8 mouse cellular contexts compared by ENCODE assay signal in the genomic region with DNA sequence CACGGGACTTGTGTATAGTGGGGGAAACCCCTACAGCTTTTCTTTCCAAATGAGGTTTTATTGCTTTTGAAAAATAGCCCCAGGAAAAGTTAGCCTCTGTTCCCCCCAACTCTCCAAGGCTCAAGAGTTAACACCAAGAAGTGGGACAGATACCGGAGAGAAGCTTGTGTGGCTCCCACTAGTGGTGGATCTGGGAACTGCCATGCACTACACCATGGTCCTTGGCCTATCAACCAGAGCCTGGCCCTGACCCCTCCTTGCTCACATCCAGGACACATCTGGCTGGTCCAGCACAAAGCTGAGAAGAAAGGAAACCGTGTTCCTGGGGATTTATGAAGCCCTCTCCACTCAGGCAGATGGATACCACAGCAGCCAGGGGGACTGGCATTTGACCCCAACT.
DNase-seq lines count a peak whose midpoint lies in the region; ATAC-seq and TF ChIP-seq lines count a peak whose summit lies in the region.

No protein-coding gene starts in this region.

- no peak for ATAC-seq in hindbrain, postnatal 0 days
- no peak for ATAC-seq in hindbrain, embryonic 14.5 days (ENCODE audit: low FRiP score)
- 0 out of 2 replicates have a peak, but pooled peaks have one; percentile 57 for ATAC-seq in erythroblast, adult 5-6 weeks (replicated peaks; ENCODE audit: low FRiP score, poor library complexity, severe bottlenecking)
- ATAC-seq in frontal cortex, adult (ENCODE audit: low TSS enrichment): no peak

- H3K27me3 ChIP-seq in hindbrain, postnatal 0 days (ENCODE audit: insufficient read depth, low read length): no peaks in the 10 kb centered on the region
- H3K27me3 ChIP-seq in hindbrain, embryonic 14.5 days (ENCODE audit: control insufficient read depth, insufficient read depth, low read length): no peaks in the 10 kb centered on the region

- peak; percentile 38 for DNase-seq in hindbrain, postnatal 0 days (ENCODE audit: low spot score)
- no peak for DNase-seq in hindbrain, embryonic 14.5 days (ENCODE audit: low spot score)
- DNase-seq in B cell, adult 2 months: peak; percentile 76 to 77
- DNase-seq in T-cell, adult 2 months (ENCODE audit: low spot score): peak; percentile 18
- peak; percentile 58 to 71 for DNase-seq in kidney, postnatal 25 days
- DNase-seq in natural killer cell, adult 2 months (ENCODE audit: low spot score in 2 of 2): peak; percentile 26 to 48

- peak; percentile 83 for TF ChIP-seq CTCF in hindbrain, postnatal 0 days (IDR thresholded peaks at IDR 0.05; ENCODE audit: low read depth)

- no peak overlapping the region for H3K27ac ChIP-seq in hindbrain, postnatal 0 days
- no peak overlapping the region for H3K27ac ChIP-seq in hindbrain, embryonic 14.5 days

- no peak overlapping the region for H3K4me3 ChIP-seq in hindbrain, postnatal 0 days (ENCODE audit: low read length)
- H3K4me3 ChIP-seq in hindbrain, embryonic 14.5 days (replicated peaks; ENCODE audit: low read length): no peak overlapping the region

- WGBS in hindbrain, postnatal 0 days: 67% methylated on average over 3 of the region's 3 CpGs
- WGBS in hindbrain, embryonic 14.5 days: 78% methylated on average over 3 of the region's 3 CpGs

- H3K9me3 ChIP-seq in hindbrain, postnatal 0 days (ENCODE audit: low read length): no peaks in the 10 kb centered on the region
- H3K9me3 ChIP-seq in hindbrain, embryonic 14.5 days (ENCODE audit: control insufficient read depth, low read length): no peaks in the 10 kb centered on the region

- no peaks in the 10 kb centered on the region for H3K4me1 ChIP-seq in hindbrain, postnatal 0 days (ENCODE audit: insufficient read depth, low read length)
- H3K4me1 ChIP-seq in hindbrain, embryonic 14.5 days (replicated peaks; ENCODE audit: control insufficient read depth, insufficient read depth, low read length): no peaks in the 10 kb centered on the region

- H3K9ac ChIP-seq in hindbrain, postnatal 0 days (replicated peaks; ENCODE audit: low read length): no peak overlapping the region
- no peak overlapping the region for H3K9ac ChIP-seq in hindbrain, embryonic 14.5 days

- peaks cover 21% of the 10 kb centered on the region for H3K36me3 ChIP-seq in hindbrain, postnatal 0 days (ENCODE audit: insufficient read depth, low read length)
- H3K36me3 ChIP-seq in hindbrain, embryonic 14.5 days (replicated peaks; ENCODE audit: control insufficient read depth, insufficient read depth): peaks cover 45% of the 10 kb centered on the region

- no peak overlapping the region for H3K4me2 ChIP-seq in hindbrain, postnatal 0 days (ENCODE audit: low read depth, low read length)
- H3K4me2 ChIP-seq in hindbrain, embryonic 14.5 days (replicated peaks): no peak overlapping the region
